In genomic region chr16:37938125-37939081, GRCm38 (mm10) we compare ENCODE assay signal across 9 mouse cellular contexts. TPM values are rescaled to one million over a fixed set of nuclear protein-coding genes. Genes with fewer than 3 reads are reported as not detected.
DNase-seq lines count a peak whose midpoint lies in the region; TF ChIP-seq lines count a peak whose summit lies in the region.
"Had no signal": no experiment of that assay in that cellular context is flagged by ENCODE, and none has a peak within 500 bp of the region (broad histone marks: within the 10 kb centered on the region; RNA-seq: fewer than 3 reads in every experiment).

No protein-coding gene starts in this region.

- no peaks in the 10 kb centered on the region for H3K36me3 ChIP-seq in midbrain, embryonic 10.5 days

- TF ChIP-seq POLR2A in cerebellum, adult 2 months (IDR thresholded peaks at IDR 0.05; ENCODE audit: borderline replicate concordance, insufficient read depth, low read length) = no peak

- H3K4me1 ChIP-seq in cerebellum, adult 2 months (ENCODE audit: control insufficient read depth, insufficient read depth, low read length) = no peaks in the 10 kb centered on the region
- H3K4me1 ChIP-seq in midbrain, embryonic 10.5 days = peaks cover 25% of the 10 kb centered on the region

- H3K27me3 ChIP-seq in cerebellum, adult 2 months (ENCODE audit: control insufficient read depth, insufficient read depth, low read length) = no peaks in the 10 kb centered on the region
- H3K27me3 ChIP-seq in midbrain, embryonic 10.5 days (ENCODE audit: low read depth, poor library complexity, severe bottlenecking) = 0 out of 2 replicates have a peak, but pooled peaks cover 5% of the 10 kb centered on the region
- H3K27me3 ChIP-seq: Patski had no signal

- H3K27ac ChIP-seq in cerebellum, adult 2 months (ENCODE audit: insufficient read depth, low read length) = no peak overlapping the region
- H3K27ac ChIP-seq in midbrain, embryonic 10.5 days (replicated peaks) = no peak overlapping the region

- no peaks in the 10 kb centered on the region for H3K9me3 ChIP-seq in midbrain, embryonic 10.5 days (replicated peaks)

- peak overlapping the region; percentile 19 for H3K4me3 ChIP-seq in cerebellum, adult 2 months (replicated peaks; ENCODE audit: insufficient read depth, low read depth, low read length)
- peak overlapping the region; percentile 29 for H3K4me3 ChIP-seq in midbrain, embryonic 10.5 days

- DNase-seq in R1 (ENCODE audit: low read depth, low spot score) = peak; percentile 88
- peak; percentile 71 to 84 for DNase-seq in cerebellum, adult 2 months
- DNase-seq in forelimb bud, embryonic 11.5 days (ENCODE audit: low read depth, low spot score) = peak; percentile 77
- peak; percentile 68 to 86 for DNase-seq in layer of hippocampus, postnatal 14 days (ENCODE audit: low spot score in 2 of 2)
- peak; percentile 47 for DNase-seq in midbrain, embryonic 10.5 days (ENCODE audit: low spot score)
- no peak for DNase-seq in yolk sac, embryonic 10.5 days (ENCODE audit: low spot score)
- DNase-seq in spleen, adult 12 weeks (ENCODE audit: low spot score) = no peak
- DNase-seq in thymus, postnatal 4 days = no peak

- WGBS in cerebellum, adult 2 months = 36% methylated on average over 17 of the region's 17 CpGs
- WGBS in midbrain, embryonic 10.5 days = 48% methylated on average over 16 of the region's 17 CpGs

- no peak for TF ChIP-seq CTCF in cerebellum, adult 2 months (IDR thresholded peaks at IDR 0.05; ENCODE audit: borderline replicate concordance, insufficient read depth, low read depth, low read length)

RNA-seq across cellular contexts. Expression of gene Gpr156, which starts 22.1 kb away (rescaled TPM):
- 0.51 and 0.54 TPM in 2 replicates for polyA plus RNA-seq in cerebellum, adult 2 months (2012; rRNA removed)
- total RNA-seq in layer of hippocampus, postnatal 14 days (2021) = 1 to 10 TPM; 1.1 to 1.2 TPM
- 2.0 and 3.2 TPM in 2 replicates for polyA plus RNA-seq in midbrain, embryonic 10.5 days (2016; fragmentation: Nextera tagmentation; extraction: Ambion mirVana)

Comparison
In these comparisons a context has a peak if more than half of its experiments do, and no peak if none do; other contexts are left out.
1. DNase-seq: peak in R1 (single experiment), cerebellum, adult 2 months (2 of 2), forelimb bud, embryonic 11.5 days (single experiment), layer of hippocampus, postnatal 14 days (2 of 2) and midbrain, embryonic 10.5 days (single experiment); none in yolk sac, embryonic 10.5 days (single experiment), spleen, adult 12 weeks (single experiment) and thymus, postnatal 4 days (single experiment).